Mouse (Mus musculus) cerebellum, adult 2 months (tissue): ENCODE data around the gene Topaz1.
"Not testable (repeated sequence)": the region's sequence is repeated elsewhere in the genome, so short reads cannot be mapped to it uniquely, and the experiment has no call there.

Experiments used
- CTCF ChIP-seq: fragments of 200-500 bp; IDR thresholded peaks from 2 replicates; pipeline ENCODE4 v1.5.1; 2011; ENCODE audit warnings: low read depth, mild to moderate bottlenecking, control low read depth, low read length, moderate library complexity, borderline replicate concordance; ENCODE audit not compliant: insufficient read depth
- POLR2A ChIP-seq: fragments of 200-500 bp; IDR thresholded peaks from 2 replicates; pipeline ENCODE4 v1.6.1; 2011; ENCODE audit warnings: low read length, control low read depth, borderline replicate concordance; ENCODE audit not compliant: insufficient read depth

DNA sequence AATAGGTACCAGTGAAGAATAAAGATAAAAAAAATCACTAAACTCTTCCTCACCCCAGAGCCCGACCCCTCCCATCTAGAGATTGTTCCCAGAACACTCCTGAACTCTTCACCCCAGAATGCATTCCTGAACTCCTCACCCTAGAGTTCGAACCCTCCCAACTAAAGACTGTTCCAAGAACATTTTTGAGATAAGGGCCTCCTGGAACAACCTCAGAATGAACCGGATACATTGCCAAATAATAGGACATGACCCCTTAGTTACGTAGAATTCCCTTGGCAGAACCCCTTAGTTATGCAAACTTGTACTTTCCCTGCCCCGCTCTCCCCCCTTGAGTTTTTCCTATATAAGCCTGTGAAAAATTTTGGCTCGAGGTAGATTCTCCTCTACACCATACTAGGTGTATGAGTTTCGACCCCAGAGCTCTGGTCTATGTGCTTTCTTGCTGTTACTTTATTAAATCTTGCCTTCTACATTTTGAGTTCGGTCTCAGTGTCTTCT, 100.7 kb downstream of the Topaz1 start:
- not testable (repeated sequence) for TF ChIP-seq CTCF, POLR2A
